Mouse (Mus musculus) forebrain, postnatal 0 days (tissue): Measurements from ENCODE around the gene Mst1r. TPM values are rescaled to one million over a fixed set of nuclear protein-coding genes. Genes with fewer than 3 reads are reported as not detected.

Experiments
- ATAC-seq: fragments of 200-750 bp; cut with Nextera tagmentation; 2 replicates; pipeline ENCODE4 v1.8.0; 2017; ENCODE audit warnings: mild to moderate bottlenecking, moderate library complexity
- DNase-seq: peaks from one replicate; pipeline ENCODE4 v3.0.0-alpha.2; 2015
- H3K27ac ChIP-seq: fragments of 300-500 bp; sonication (generic); 2 replicates; pipeline ENCODE4 v1.5.1; 2014; ENCODE audit warnings: low read depth, mild to moderate bottlenecking, antibody characterized with exemption, low read length, moderate library complexity, mixed read lengths
- H3K27me3 ChIP-seq: fragments of 300-500 bp; sonication (generic); 2 replicates; pipeline ENCODE4 v1.6.1; 2014; ENCODE audit warnings: mild to moderate bottlenecking, low read length, mixed read lengths; ENCODE audit not compliant: insufficient read depth
- H3K36me3 ChIP-seq: fragments of 300-500 bp; sonication (generic); 2 replicates; pipeline ENCODE4 v1.6.1; 2014; ENCODE audit warnings: mild to moderate bottlenecking, moderate library complexity; ENCODE audit not compliant: insufficient read depth
- H3K4me1 ChIP-seq: fragments of 300-500 bp; sonication (generic); 2 replicates; pipeline ENCODE4 v1.6.1; 2014; ENCODE audit warnings: antibody characterized with exemption; ENCODE audit not compliant: insufficient read depth
- H3K4me2 ChIP-seq: fragments of 300-500 bp; sonication (generic); 2 replicates; pipeline ENCODE4 v1.6.1; 2014; ENCODE audit warnings: low read depth, mild to moderate bottlenecking, moderate library complexity
- H3K4me3 ChIP-seq: fragments of 300-500 bp; sonication (generic); 2 replicates; pipeline ENCODE4 v1.5.1; 2014; ENCODE audit warnings: low read depth, low read length, mixed read lengths
- H3K9ac ChIP-seq: fragments of 300-500 bp; sonication (generic); 2 replicates; pipeline ENCODE4 v1.6.1; 2014; ENCODE audit warnings: mild to moderate bottlenecking
- H3K9me3 ChIP-seq: fragments of 300-500 bp; sonication (generic); 2 replicates; pipeline ENCODE4 v1.6.1; 2016; ENCODE audit warnings: low read length
- CTCF ChIP-seq: sonication (generic); IDR thresholded peaks from 2 replicates; pipeline ENCODE4 v1.5.1; 2016; ENCODE audit warnings: antibody characterized with exemption, control low read depth, low read depth
- WGBS: fragments of 180-500 bp; shearing (Covaris S2); extraction: QIAGEN DNeasy Blood & Tissue Kit; methylation state at CpG from one replicate; pipeline ENCODE4 v1.1.7; 2014; 5-methylcytosine and 5-hydroxymethylcytosine counted together
- polyA plus RNA-seq: library from polyadenylated mRNA; unstranded; fragments of >200 nt; fragmentation: Nextera tagmentation; extraction: Ambion mirVana; gene quantifications from 2 replicates; pipeline ENCODE4 v1.2.1, GENCODE M21; 2015
- total RNA-seq: library from RNA; depleted of rRNA; stranded (reverse); fragments of >200 nt; gene quantifications from 2 replicates; pipeline ENCODE4 v1.2.3, GENCODE M21; 2014

Gene Mst1r
- total and polyA plus RNA-seq, 2 experiments from 2014 or later: 0.86 to 1.0 TPM

GRCm38 (mm10) chr9:107936215-107936822 is 29.6 kb downstream of the Mst1r start:
- H3K27ac ChIP-seq: peak overlapping the region; percentile 50
- peak overlapping the region; percentile 80 for H3K9ac ChIP-seq
- no peaks in the 10 kb centered on the region for H3K36me3 ChIP-seq
- ATAC-seq (peak; percentile 72), DNase-seq (peak; percentile 58)
- no peaks in the 10 kb centered on the region for H3K9me3 ChIP-seq
- H3K4me1 ChIP-seq: peaks cover 8% of the 10 kb centered on the region; the same call in 1 of the 2 replicates
- H3K4me3 ChIP-seq: peak overlapping the region; percentile 59
- 2% methylated on average over 29 of the region's 29 CpGs for WGBS
- no peaks in the 10 kb centered on the region for H3K27me3 ChIP-seq
- peak; percentile 0; the same call in 1 of the 2 replicates for TF ChIP-seq CTCF
- H3K4me2 ChIP-seq: peak overlapping the region; percentile 74

DNA sequence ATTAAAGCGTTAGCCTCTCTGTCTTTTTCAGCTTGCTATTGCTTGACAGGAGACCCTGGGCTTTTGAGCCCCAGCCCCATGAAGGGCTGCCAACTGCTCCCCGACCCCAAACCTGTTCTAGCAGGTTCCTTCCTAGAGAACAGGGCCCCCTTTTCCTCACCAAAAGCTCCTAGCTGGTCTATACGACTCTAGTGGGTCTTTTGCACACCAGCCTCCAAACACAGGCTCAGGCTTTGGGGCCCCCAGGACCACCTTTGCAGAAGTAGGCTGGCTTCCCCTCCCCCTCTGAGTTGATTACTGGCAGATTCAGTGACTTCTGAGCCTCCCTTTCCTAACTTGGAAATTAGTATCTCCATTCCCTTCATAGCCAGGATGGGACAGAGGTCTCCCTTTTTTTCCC is 30.2 kb downstream of the Mst1r start:
- 0 out of 2 replicates have a peak, but pooled peaks have one; percentile 1 for ATAC-seq
- H3K4me1 ChIP-seq: peaks cover 8% of the 10 kb centered on the region; the same call in 1 of the 2 replicates
- 9% methylated on average over 3 of the region's 3 CpGs for WGBS

GRCm38 (mm10) chr9:107947241-107948194 is 40.8 kb downstream of the Mst1r start:
- Histone ChIP-seq H3K27me3 (no peaks in the 10 kb centered on the region), H3K4me3 (no peak overlapping the region), H3K27ac (no peak overlapping the region), H3K4me1 (no peaks in the 10 kb centered on the region), H3K4me2 (no peak overlapping the region), H3K9ac (no peak overlapping the region), H3K36me3 (peaks cover 25% of the 10 kb centered on the region), H3K9me3 (no peaks in the 10 kb centered on the region)
- no peak for TF ChIP-seq CTCF
- DNase-seq: no peak
- WGBS: 85% methylated on average over 31 of the region's 31 CpGs
- ATAC-seq: no peak

More for the DNA sequence above, 30.2 kb downstream of the Mst1r start:
- Histone ChIP-seq H3K4me2 (peak overlapping the region; percentile 74), H3K9ac (peak overlapping the region; percentile 80), H3K9me3 (no peaks in the 10 kb centered on the region), H3K27ac (peak overlapping the region; percentile 50; the same call in 1 of the 2 replicates), H3K4me3 (peak overlapping the region; percentile 59), H3K36me3 (no peaks in the 10 kb centered on the region), H3K27me3 (no peaks in the 10 kb centered on the region)
- DNase-seq: no peak
- TF ChIP-seq CTCF: no peak

GRCm38 (mm10) chr9:107949184-107949921 is 42.7 kb downstream of the Mst1r start:
- Histone ChIP-seq H3K4me3 (no peak overlapping the region), H3K4me1 (no peaks in the 10 kb centered on the region), H3K27me3 (no peaks in the 10 kb centered on the region), H3K4me2 (no peak overlapping the region), H3K9me3 (no peaks in the 10 kb centered on the region), H3K9ac (no peak overlapping the region), H3K36me3 (peaks cover 25% of the 10 kb centered on the region), H3K27ac (no peak overlapping the region)
- no peak for TF ChIP-seq CTCF
- no peak for ATAC-seq
- WGBS: 82% methylated on average over 13 of the region's 13 CpGs
- DNase-seq: no peak

DNA sequence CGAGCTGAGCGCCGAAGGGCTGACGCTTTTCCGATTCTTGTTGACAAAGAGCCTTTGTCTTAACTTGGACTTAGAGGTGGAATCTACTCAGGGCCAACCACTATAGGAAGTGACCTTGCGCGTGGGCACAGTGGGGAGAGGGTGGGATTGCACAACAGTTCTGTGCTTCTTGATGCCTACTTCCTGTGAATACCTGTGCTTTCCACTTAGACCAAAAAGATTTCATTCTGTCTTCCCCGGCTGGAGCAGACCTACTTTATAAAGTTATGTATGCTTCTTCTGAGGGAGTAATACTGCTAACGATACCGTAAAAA is 43.2 kb downstream of the Mst1r start, which contains the start of gene Traip:
Gene Traip (plus strand): TSS at position 215 of the 314 bp plus-strand sequence.
- H3K36me3 ChIP-seq: peaks cover 25% of the 10 kb centered on the region
- no peak for TF ChIP-seq CTCF
- WGBS: 85% methylated on average over 10 of the region's 10 CpGs
- peak within 1 kb of the TSS; percentile 60 for H3K9ac ChIP-seq
- H3K4me3 ChIP-seq: peak within 1 kb of the TSS; percentile 54
- peak within 1 kb of the TSS; percentile 78 for H3K27ac ChIP-seq
- no peak for ATAC-seq
- no peaks in the 10 kb centered on the region for H3K9me3 ChIP-seq
- no peaks in the 10 kb centered on the region for H3K27me3 ChIP-seq
- no peak for DNase-seq
- H3K4me1 ChIP-seq: no peaks in the 10 kb centered on the region
- peak within 1 kb of the TSS; percentile 79 for H3K4me2 ChIP-seq

DNA sequence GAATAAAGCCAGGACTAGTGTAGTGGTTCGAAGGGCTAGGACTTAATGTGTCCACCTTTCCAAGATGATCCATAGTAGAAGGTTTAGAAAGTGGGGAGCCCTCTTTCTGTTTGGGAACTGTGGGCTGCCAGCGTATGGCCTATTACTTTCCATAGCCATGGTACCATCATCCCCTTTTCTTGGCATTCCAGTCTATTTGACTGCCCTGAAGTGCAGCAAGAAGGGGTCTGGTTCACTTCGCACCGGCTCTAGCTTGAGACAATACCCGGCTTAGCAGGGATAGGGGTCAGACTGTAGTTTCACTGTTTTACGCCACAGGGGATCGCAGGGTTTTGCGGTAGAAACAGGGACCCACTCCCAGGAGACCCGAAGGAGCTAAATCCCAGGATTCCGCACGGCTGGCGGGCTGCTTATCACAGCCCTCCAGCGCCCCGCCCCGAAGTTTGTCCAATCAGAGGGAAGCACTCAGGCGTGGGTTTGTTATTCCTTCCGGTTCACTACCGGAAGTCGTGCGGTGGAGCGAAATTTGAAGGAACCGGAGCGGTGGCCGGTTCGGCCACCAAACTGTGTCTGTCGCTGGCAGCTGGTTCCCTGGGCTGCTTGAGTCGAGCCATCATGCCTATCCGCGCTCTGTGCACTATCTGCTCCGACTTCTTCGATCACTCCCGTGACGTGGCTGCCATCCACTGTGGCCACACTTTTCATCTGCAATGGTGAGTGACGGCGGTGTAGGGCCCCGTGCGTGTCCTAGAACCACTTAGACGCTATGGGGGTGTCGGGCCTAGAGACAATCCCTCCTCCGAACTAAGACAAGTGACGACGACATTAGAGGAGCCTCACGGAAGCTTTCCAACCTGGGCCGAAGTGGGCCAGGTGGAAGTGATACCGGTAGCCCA is 44.0 kb downstream of the Mst1r start:
- H3K36me3 ChIP-seq: peaks cover 25% of the 10 kb centered on the region
- H3K9ac ChIP-seq: peak overlapping the region; percentile 60
- peak overlapping the region; percentile 78 for H3K27ac ChIP-seq
- DNase-seq: peak; percentile 95
- no peaks in the 10 kb centered on the region for H3K27me3 ChIP-seq
- peak overlapping the region; percentile 79 for H3K4me2 ChIP-seq
- ATAC-seq: peak; percentile 100
- 14% methylated on average over 45 of the region's 45 CpGs for WGBS
- H3K9me3 ChIP-seq: no peaks in the 10 kb centered on the region
- no peaks in the 10 kb centered on the region for H3K4me1 ChIP-seq
- H3K4me3 ChIP-seq: peak overlapping the region; percentile 54
- TF ChIP-seq CTCF: no peak
